ENCODE assay signal across 13 mouse cellular contexts in genomic region chr3:104669856-104670182, GRCm38 (mm10). TPM values are rescaled to one million over a fixed set of nuclear protein-coding genes. Genes with fewer than 3 reads are reported as not detected.
DNase-seq lines count a peak whose midpoint lies in the region; ATAC-seq and TF ChIP-seq lines count a peak whose summit lies in the region.
"Had no signal": no experiment of that assay in that cellular context is flagged by ENCODE, and none has a peak within 500 bp of the region (broad histone marks: within the 10 kb centered on the region; RNA-seq: fewer than 3 reads in every experiment).

No protein-coding gene starts in this region.

- TF ChIP-seq CTCF in thymus, adult 2 months (IDR thresholded peaks at IDR 0.05; ENCODE audit: borderline replicate concordance, control insufficient read depth, extremely low read depth, insufficient read depth, low read length, poor library complexity) = no peak

- 0 out of 2 replicates have a peak, but pooled peaks have one; percentile 4 for ATAC-seq in kidney, embryonic 14.5 days (ENCODE audit: low FRiP score, low TSS enrichment)
- peak; percentile 11 for ATAC-seq in liver, embryonic 12.5 days
- no peak; the same call in 1 of the 2 replicates for ATAC-seq in heart, embryonic 11.5 days (replicated peaks; ENCODE audit: insufficient number of reproducible peaks, low FRiP score, low TSS enrichment)
- ATAC-seq: activated CD4-positive, CD25-positive, alpha-beta regulatory T cell, adult 4 months had no signal

- TF ChIP-seq POLR2A in thymus, adult 2 months (IDR thresholded peaks at IDR 0.05; ENCODE audit: control insufficient read depth, extremely low read depth, insufficient read depth, low read length, poor library complexity) = no peak

- DNase-seq in kidney, postnatal 4 days = no peak
- no peak for DNase-seq in thymus, adult 2 months
- DNase-seq in thymus, postnatal 36 days = no peak
- no peak for DNase-seq in right cerebral cortex, postnatal 25 days
- no peak for DNase-seq in urinary bladder, postnatal 25 days (ENCODE audit: low spot score)
- DNase-seq: cerebellum, adult 18-20 months; gastrocnemius, postnatal 10 days; lung, adult 2 months; right cerebral cortex, adult 18-20 months had no signal

- WGBS in kidney, embryonic 14.5 days = 50% methylated on average over 1 of the region's 1 CpGs
- 86% methylated on average over 1 of the region's 1 CpGs for WGBS in thymus, adult 2 months
- WGBS in liver, embryonic 12.5 days (ENCODE audit: insufficient replicate concordance) = 50% methylated on average over 1 of the region's 1 CpGs
- 33% methylated on average over 1 of the region's 1 CpGs for WGBS in heart, embryonic 11.5 days (ENCODE audit: insufficient replicate concordance)

- no peak overlapping the region for H3K4me2 ChIP-seq in kidney, embryonic 14.5 days (replicated peaks; ENCODE audit: low read depth, low read length)
- H3K4me2 ChIP-seq in liver, embryonic 12.5 days = peak overlapping the region; percentile 36
- no peak overlapping the region for H3K4me2 ChIP-seq in heart, embryonic 11.5 days

- no peaks in the 10 kb centered on the region for H3K9me3 ChIP-seq in kidney, embryonic 14.5 days (ENCODE audit: control insufficient read depth, low read length)
- H3K9me3 ChIP-seq in liver, embryonic 12.5 days (replicated peaks) = no peaks in the 10 kb centered on the region
- H3K9me3 ChIP-seq in heart, embryonic 11.5 days (replicated peaks; ENCODE audit: control insufficient read depth, low read length) = no peaks in the 10 kb centered on the region

- 0 out of 2 replicates have a peak overlapping the region, but pooled peaks have one; percentile 3 for H3K27ac ChIP-seq in kidney, embryonic 14.5 days (ENCODE audit: low read depth, low read length)
- H3K27ac ChIP-seq in thymus, adult 2 months (ENCODE audit: control insufficient read depth, insufficient read depth, low read length) = peak overlapping the region; percentile 53; the same call in 1 of the 2 replicates
- peak overlapping the region; percentile 96 for H3K27ac ChIP-seq in liver, embryonic 12.5 days
- no peak overlapping the region for H3K27ac ChIP-seq in heart, embryonic 11.5 days (ENCODE audit: low read depth, low read length)

- H3K9ac ChIP-seq in kidney, embryonic 14.5 days (ENCODE audit: low read depth, low read length) = no peak overlapping the region
- peak overlapping the region; percentile 57 for H3K9ac ChIP-seq in liver, embryonic 12.5 days
- H3K9ac ChIP-seq in heart, embryonic 11.5 days (ENCODE audit: low read depth, low read length) = no peak overlapping the region

- no peaks in the 10 kb centered on the region for H3K36me3 ChIP-seq in kidney, embryonic 14.5 days (ENCODE audit: control insufficient read depth, insufficient read depth, low read length)
- no peaks in the 10 kb centered on the region for H3K36me3 ChIP-seq in thymus, adult 2 months (ENCODE audit: control insufficient read depth, insufficient read depth, low read length)
- no peaks in the 10 kb centered on the region for H3K36me3 ChIP-seq in liver, embryonic 12.5 days
- H3K36me3 ChIP-seq in heart, embryonic 11.5 days (ENCODE audit: control insufficient read depth, insufficient read depth, low read length) = no peaks in the 10 kb centered on the region

- peaks cover 30% of the 10 kb centered on the region for H3K4me1 ChIP-seq in kidney, embryonic 14.5 days (ENCODE audit: control insufficient read depth, insufficient read depth, low read length)
- peaks cover 32% of the 10 kb centered on the region for H3K4me1 ChIP-seq in thymus, adult 2 months (replicated peaks; ENCODE audit: control insufficient read depth, insufficient read depth, low read length)
- H3K4me1 ChIP-seq in liver, embryonic 12.5 days = peaks cover 69% of the 10 kb centered on the region
- H3K4me1 ChIP-seq in heart, embryonic 11.5 days (ENCODE audit: control insufficient read depth, insufficient read depth, low read length) = peaks cover 21% of the 10 kb centered on the region

- no peak overlapping the region for H3K4me3 ChIP-seq in kidney, embryonic 14.5 days (ENCODE audit: low read length)
- H3K4me3 ChIP-seq in thymus, adult 2 months (ENCODE audit: control insufficient read depth, insufficient read depth, low read length) = no peak overlapping the region
- H3K4me3 ChIP-seq in liver, embryonic 12.5 days = no peak overlapping the region
- no peak overlapping the region for H3K4me3 ChIP-seq in heart, embryonic 11.5 days (ENCODE audit: low read depth, low read length)

- H3K27me3 ChIP-seq in kidney, embryonic 14.5 days (ENCODE audit: control insufficient read depth, insufficient read depth, low read length) = no peaks in the 10 kb centered on the region
- H3K27me3 ChIP-seq in thymus, adult 2 months (ENCODE audit: control insufficient read depth, insufficient read depth, low read length) = no peaks in the 10 kb centered on the region
- no peaks in the 10 kb centered on the region for H3K27me3 ChIP-seq in liver, embryonic 12.5 days (replicated peaks)
- H3K27me3 ChIP-seq in heart, embryonic 11.5 days (ENCODE audit: control insufficient read depth, insufficient read depth, low read length) = no peaks in the 10 kb centered on the region

RNA-seq across cellular contexts. Expression of gene Slc16a1, which starts 31.4 kb away (rescaled TPM):
- 34.1 and 55.2 TPM in 2 replicates for polyA plus RNA-seq in kidney, embryonic 14.5 days (2014; fragmentation: Nextera tagmentation; extraction: Ambion mirVana)
- polyA plus RNA-seq in thymus, adult 2 months (2012; rRNA removed) = 54.9 and 80.5 TPM in 2 replicates
- 95.7 and 96.9 TPM in 2 replicates for polyA plus RNA-seq in liver, embryonic 12.5 days (2016; fragmentation: Nextera tagmentation; extraction: Ambion mirVana)
- 76.4 and 84.3 TPM in 2 replicates for polyA plus RNA-seq in heart, embryonic 11.5 days (2014; fragmentation: Nextera tagmentation; extraction: Ambion mirVana)
